Mouse (Mus musculus): ENCODE measurements around the gene Triap1.
"Not testable (repeated sequence)": the region's sequence is repeated elsewhere in the genome, so short reads cannot be mapped to it uniquely, and the experiment has no call there.

Gene Triap1

DNA sequence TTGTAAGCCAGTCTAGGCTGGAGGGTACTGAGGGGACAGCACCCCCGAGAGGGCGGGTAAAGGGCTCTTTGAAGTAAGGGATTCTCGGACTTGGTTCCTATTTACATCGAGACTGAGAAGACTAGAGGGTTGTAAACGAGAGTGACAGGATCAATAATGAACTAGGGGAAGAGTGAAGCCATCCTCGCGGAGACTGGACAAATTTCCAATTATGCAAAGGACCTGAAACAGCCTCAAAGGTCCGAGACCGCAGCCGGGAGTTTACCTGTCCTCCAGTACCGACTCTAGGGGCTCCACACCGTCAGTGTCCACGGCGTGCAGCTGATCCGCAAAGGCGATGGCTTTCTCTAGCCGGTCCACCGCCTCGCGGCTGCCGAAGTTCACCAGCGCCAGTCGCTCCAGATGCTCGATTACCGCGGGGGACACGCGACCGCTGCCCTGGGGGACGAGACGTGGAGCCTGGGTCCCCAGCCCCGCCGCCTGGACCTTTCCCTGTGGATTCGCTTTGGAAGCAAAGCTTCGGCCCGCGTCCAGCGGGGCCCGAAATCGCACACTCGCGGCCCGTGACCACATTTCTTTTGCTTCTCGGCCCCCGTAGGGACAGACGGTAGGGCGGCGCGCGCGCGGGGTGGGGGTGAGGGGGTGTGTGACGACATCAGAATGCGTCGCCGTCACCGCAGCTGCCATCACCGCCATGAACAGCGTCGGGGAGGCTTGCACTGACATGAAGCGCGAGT is at the start of gene Triap1, which contains the start of gene Gatc:
Triap1 (plus strand) TSS at position 649 of the 737 bp plus-strand sequence.
Gatc (minus strand) TSS at position 602 of the 737 bp plus-strand sequence.
- peak; percentile 82 to 84 for DNase-seq

DNA sequence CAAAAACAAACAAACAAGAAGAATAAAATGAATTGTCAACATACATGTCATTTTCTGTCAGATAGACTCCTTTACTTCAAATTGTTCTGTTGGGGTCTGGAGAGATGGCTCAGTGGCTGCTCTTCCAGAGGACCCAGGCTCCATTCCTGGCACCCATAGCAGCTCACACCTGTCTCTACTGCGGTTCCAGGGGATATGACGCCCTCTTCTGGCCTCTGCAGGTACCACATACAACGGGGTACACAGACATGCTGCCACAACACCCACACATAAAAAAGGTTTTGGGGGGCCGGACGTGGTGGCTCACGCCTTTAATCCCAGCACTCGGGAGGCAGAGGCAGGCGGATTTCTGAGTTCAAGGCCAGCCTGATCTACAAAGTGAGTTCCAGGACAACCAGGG is 46.9 kb upstream of the Triap1 start:
- peak in 1 of 2 experiments; percentile 22 for DNase-seq

DNA sequence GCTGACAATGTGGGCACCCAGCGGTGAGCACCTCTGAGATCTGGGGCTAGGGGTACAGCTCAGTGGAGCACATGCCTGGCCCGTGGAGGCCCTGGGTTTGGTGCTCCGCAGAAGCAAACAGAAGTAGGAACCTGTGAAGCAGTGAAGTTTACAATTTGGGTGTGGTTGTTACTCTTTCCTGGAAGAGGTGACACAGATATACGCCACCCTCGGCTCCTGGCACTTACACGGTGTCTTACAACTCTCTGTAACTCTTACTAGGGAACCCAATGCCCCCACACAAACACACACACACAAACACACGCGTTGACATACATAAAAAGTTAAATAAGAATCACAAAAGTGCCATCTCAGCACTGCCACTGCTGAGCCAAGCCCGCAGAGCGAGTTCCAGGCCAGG is 44.7 kb upstream of the Triap1 start:
- no peak for DNase-seq

DNA sequence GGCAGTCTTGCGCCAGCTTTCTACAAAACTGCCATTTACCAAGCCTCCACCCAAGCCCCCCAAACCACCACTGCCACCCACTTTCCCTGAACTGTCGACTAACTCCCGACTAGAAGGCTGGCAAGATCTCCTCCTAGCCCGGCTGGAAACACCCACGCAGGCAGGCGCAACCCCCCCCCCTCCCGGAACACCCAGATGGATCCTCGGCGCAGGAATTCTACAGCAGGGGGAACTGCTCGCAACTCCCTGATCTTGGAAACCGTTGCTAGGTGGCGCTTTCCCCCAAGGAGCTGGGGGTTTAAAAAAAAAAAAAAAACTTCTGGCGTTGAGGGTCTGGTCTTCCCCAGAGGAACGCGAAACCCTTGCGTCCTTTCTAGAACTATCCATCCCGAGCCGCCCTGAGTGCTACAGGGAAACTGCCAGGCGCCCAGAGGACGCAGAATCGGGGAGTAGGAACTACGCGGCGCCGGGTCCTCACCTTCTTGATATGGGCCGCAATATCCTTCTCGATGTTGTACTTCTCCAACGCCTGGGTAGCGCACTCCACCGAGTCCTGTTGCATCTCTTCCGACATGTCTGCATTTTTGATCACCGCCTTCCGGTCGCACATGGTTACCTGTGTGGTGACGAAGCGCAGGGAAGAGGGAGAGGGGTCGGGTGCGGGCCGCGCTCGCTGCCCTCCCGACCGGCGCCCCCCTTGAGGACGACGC is 40.8 kb upstream of the Triap1 start:
- no peak for DNase-seq

DNA sequence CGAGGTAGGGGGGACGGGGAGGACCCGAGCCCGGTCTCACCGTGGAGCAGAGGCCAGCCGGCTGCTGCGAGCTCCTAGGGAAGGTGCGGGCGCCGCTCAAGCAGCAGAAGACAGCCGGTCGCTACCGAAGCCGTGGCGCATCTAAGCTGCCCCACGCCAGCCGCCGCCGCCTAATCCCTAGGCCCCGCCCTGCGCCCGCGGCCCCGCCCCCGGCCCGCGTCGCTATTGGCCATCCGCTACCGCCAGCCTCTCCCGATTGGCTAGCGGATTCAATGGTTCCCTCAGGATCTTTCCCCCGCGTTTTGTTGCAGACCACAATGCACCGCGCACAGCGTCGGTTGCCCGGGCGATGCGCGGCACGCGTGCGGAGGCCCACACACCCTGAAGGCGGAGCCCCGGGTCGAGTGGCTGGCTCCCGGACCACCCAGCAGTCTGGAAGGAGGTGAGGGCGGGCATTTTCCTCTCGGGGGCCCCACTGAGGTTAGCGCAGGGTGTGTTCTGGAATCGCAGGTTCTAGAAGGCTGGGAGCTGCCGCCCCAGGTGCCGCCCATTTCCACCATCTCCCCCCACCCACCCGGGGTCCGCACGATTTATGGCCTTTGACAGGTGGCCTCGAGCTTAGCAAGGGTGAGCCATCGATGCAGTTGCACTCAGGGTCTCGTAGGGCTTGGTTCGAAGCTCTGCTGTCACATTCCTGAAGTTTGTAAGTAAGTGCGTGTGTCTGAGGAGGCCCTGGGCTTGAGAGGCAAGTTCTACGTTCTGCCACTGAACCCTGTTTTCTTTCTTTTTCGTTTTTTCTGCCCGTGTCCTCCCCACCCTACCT is 40.0 kb upstream of the Triap1 start, which contains the start of gene Dynll1:
Dynll1 (minus strand) TSS at position 208 of the 823 bp plus-strand sequence.
- DNase-seq: peak; percentile 99 to 100

DNA sequence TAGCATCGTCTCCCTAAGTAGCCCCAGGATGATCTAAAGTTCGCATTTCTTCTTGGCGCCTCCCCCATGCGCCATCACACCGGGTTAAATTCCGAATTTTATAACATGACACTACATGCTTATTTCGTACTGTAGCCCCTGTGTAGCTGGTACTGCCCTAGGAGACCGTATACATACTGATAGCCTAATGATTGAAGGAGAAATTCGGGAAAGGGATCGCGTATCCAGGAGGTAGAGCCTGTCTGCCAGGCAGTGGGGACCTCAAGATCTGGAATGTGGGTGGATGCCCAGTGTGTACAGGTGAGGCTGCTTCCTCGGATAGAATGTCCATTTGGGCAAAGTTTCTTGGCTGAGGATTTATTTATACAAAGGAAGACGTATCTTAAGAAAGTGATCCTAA is 39.4 kb upstream of the Triap1 start:
- DNase-seq: peak in 1 of 2 experiments; percentile 16

DNA sequence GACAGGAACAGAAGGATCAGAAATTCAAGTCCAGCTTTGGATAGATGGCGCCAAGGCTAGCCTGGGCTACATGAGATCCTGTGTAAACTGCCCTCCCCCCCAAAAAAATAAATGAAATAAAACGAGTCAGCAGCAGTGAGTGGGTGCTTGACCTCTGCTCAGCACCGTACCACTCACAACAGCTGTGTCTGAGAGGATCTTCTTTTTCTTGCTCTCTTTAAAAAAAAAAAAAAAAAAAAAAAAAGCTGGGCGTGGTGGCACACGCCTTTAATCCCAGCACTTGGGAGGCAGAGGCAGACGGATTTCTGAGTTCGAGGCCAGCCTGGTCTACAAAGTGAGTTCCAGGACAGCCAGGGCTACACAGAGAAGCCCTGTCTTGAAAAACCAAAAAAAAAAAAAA is 38.8 kb upstream of the Triap1 start:
- not testable (repeated sequence) for DNase-seq

DNA sequence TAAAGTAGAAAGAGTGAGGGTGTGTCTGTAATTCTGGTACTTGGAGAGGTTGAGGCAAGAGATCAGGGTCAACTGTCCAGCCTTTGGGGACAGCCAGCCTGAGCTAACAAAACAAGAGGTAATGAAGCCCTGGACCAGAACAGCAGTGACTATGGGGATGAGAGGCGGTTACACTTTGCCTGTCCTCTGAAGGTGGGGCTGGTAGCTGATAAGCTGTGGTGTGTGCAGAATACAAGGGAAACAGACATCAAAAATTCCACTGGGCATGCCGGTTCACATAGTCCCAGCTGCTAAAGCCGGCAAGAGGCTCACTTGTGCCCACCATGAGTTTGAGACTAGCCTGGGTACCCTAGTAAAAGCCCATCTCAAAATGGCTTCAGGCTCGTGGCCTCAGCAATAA is 28.7 kb upstream of the Triap1 start:
- no peak for DNase-seq

DNA sequence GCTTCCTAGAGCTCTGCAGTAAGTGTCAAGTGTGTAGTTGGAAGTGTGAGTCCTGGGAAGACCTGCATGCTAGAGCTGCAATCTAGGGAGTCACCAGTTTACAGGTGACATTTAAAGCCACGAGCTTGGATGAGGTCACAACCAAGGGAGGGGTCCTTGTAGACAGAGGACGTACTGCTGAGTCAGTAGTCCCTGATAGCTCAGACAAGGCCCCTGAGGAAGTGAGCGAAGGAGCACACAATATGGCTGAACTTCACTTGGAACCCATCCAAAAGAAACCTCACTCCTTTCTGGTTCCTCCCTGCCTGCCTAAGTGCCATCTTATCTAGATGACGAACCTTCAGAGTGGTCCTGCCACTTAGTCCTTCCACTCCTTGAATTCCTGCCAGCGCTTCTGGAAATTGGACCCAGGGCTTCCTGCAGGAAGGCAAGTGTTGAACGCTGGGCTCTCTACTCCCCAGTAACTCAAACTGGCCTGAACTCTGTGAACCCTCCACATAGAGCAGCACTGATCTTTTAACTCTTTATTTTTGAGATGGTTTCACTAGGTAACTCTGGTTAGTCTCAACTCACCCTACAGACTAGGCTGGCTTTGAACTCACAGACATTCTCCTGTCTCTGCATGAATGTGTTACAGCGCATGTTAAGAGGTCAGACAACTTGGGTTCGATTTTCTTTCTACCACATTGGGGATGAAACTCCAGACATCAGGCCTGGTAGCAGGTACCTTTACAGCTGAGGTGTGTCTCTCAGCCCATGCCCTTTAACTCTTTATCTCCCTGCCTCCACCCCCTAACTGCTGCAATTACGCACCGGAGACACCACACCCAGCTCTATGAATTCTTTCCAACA is 28.0 kb upstream of the Triap1 start:
- no peak for DNase-seq

DNA sequence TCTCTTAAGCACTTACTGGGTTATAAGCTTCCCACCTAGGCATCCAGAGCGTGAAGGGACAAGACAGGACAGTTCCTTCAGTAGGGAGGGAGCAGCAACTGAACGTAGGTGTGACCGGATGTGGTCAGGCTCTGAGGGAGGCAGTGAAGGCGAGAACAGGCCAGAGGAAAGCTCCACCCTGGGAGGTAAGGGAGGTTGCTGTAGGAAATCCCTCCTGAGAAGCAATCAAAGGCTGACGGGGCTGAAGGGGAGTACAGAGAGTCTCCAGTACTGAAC is 27.4 kb upstream of the Triap1 start:
- DNase-seq: no peak

DNA sequence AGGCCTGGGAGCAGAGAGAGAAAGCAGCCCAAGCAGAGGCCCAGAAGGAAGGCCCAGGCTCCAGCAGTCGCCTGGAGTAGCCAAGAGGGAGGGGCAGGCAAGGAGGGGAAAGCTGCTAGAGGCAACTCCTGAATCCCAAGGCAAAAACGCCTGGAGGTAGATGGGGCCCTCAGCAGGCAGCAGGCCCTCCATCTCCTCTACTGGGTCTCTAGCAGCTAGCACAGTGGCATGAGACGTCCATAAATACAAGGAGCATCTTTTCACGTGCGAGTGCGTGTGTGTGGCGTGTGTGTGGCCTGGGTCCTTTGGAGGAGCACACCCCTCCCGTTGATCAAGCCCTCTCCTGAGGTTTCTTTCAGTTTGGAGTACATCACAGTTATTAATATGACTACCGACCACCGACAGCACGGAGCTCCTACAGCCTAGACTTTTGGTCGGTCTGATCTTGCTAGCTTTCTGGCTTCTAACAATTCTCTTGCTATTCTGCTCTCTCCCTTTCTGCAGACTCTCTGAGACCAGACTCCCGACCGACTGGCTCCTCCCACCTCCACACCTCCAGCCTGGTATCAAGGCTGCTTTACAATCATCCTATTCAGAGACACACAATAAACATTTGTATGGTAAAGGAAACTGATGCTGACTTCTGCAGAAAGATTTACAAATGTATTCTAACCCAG is 23.9 kb upstream of the Triap1 start:
- DNase-seq: no peak

DNA sequence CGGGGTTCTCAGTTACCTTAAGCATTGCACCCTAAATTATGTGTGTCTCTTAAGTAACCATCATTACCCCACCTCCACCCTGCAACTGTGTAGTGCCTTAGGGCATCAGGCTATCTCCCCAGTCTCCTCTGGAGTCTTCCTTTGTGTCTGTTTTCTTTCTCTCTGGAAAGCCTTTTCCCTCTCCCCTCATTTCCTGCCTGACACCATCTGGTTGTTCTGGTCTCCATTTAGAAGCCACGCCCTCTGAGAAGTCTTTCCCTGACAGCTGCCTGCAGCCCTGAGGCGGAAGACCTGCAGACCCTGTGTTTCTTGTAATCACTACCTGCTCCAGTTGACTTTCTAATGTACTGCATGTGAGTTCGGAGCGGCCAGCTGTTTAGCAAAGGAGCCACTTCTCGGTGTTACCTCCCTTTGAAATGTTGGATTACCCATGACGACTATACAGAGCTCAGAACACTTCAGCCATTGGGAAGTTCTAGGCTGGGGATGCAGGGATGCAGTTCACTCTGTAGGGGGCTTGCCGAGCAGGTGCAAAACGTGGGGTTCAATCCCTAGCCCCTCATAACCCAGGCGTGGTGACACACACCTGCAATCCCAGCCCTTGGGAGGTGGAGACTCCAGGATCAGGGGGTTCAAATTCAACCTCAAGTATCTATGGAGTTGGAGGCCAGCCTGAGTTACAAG is 23.2 kb upstream of the Triap1 start:
- peak; percentile 54 to 67 for DNase-seq

DNA sequence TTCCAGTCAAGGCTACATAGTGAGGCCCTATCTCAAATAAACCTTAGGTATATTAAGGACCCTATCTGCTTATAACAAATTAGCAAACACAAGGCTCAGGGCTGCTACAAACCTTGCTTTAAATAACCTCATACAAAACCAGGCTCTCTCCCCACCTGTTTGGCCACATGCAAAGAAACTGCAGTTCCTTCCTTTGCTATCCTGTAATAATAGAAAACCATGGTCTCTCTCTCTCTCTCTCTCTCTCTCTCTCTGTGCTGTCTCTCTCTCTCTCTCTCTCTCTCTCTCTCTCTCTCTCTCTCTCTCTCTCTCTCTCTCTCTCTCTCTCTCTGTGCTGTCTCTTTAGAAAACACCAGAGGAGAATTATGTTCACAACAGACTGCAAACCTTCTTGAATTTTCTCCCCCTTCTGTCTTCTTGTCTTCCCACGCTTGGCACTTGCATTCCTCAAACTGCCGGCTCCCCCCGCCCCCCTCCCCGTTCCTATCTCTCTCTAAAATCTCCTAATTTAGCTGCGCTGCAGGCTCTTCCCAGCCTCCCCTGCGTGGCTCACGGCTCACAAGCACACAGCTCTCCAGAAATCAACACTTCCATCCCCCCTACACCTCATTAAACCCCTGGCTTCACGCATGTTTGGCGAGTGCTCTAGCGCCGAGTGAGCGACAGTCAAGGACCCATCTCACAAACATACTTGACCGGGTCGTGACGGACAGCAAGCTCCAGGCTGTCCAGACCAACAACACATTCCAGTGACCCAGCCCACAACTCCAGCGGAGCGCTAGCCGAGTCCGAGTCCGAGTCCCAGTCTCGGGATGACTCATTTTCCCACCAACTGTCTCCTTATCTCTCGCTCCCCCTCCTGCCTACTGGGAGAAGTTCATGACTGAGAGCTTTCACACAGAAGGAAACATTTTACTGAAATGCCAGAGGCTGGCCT is 21.8 kb upstream of the Triap1 start:
- DNase-seq: peak; percentile 40 to 49

DNA sequence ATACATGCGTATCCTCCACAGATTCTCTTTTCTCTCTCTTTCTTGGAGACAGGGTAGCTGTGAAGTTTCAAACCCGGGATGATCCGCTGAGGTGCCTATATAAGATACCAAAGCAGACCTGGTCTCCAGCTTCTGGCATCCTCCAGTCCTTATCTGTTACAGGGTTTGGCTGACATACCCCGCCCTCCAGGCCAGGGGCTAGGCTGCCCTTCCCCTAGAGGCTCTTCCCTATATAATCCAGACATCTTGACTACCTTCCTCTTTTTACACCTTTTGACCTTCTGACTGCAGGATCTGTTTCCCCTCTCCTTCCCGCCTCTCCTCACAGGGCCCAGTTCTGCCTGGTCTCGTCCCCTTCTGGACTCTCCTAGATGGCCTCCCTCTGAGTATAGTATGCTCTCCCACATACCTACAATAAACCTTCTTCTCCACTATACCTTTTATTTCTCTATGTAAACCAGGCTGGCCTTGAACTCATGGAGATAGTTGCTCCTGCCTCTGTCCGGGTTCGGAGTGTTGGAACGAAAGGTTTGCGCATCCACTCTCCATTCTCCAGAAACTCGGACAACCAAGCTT is 14.7 kb upstream of the Triap1 start:
- DNase-seq: no peak

DNA sequence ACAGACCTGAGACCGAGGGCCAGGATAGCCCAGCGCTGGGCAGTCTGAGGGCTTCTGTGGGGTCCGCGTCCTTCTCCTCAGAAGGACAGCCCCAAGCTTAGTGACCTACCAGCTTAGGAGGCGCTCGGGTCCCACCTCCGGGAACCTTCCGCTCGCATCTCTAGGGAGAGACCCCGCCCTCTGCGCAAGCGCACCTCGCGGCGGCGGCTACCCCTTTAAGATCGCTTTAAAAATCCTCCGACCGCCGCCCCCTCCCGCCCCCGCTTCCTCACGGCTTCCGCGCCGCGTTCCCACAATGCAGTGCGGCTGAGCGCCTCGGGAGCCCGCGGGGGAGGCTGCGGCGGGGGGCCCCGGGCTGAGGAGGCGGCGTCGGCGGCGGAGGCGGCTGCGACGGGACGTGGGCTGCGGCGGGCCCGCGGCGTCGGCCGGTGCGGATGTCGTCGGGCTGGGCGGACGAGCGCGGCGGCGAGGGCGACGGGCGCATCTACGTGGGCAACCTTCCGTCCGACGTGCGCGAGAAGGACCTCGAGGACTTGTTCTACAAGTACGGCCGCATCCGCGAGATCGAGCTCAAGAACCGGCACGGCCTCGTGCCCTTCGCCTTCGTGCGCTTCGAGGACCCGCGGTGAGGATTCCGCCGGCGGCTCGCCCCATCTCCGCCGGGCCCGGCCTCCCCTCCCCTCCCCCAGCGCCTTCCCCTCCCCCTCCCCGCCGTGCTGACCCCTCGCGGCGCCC is 14.0 kb upstream of the Triap1 start, which contains the start of gene Srsf9:
Srsf9 (plus strand) TSS at position 303 of the 735 bp plus-strand sequence.
- peak; percentile 97 to 98 for DNase-seq

DNA sequence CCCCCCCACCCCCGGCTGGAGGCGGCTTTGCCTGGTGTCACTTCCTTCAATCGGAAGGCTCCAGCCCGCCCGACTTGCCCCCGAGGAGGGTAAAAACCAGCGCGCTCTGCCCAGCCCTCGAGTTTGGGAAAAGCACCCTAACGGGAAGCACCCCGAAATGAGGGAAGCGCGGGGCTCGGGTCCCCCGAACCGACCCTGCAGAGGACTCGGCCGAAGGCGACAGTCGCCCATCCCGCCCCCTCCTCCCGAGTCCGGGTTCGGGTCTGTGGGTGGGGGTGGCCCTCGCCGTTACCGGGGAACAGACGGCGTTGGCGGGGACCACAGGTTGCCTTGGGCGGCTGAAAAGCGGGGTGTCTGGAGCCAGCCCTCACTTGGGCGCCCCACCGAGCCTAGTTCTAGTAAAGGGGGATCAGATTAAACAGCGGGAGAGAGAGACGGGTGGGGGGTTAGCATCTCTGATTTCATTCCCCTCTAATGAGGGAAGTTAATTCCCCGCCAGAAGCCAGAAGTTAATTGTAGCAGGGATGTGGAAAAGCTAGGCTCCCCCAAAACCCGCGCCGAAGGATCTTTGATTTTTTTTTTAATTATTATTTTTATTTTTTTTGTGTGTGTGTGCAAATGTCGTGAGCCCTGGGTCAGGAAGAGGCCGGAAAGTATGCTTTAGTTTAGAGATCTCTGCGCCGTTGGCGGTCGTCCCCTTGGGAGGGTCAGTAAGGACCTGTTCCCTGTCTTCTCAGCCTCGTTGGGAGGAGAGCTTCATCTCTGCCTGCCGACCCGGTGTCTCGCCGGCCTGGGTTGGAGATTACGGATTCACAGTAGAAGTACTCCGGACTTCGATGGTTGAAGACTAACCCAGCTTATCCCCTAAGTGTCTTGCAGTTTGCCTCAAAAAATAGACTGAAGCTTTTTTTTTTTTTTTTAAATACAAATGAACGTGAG is 13.1 kb upstream of the Triap1 start:
- peak; percentile 57 to 72 for DNase-seq

DNA sequence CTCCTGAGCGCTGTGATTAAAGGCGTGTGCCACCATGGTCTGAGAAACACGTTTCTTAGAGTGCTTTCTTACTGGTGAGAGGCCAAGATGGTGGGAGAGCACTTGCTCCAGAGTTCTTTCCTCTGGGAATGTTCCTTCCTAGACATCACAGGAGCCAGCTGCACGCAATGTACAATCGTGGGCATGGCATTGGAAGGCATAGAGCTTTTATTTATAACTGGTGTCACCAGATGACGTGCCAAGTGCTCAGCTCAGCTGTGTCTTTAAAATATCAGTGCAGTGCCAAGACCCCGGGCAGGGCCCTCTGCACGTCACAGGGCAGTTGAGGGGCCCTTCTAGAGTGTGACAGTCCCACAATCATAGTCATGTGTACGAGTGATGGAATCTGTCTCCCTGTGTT is 10.1 kb upstream of the Triap1 start:
- no peak for DNase-seq

DNA sequence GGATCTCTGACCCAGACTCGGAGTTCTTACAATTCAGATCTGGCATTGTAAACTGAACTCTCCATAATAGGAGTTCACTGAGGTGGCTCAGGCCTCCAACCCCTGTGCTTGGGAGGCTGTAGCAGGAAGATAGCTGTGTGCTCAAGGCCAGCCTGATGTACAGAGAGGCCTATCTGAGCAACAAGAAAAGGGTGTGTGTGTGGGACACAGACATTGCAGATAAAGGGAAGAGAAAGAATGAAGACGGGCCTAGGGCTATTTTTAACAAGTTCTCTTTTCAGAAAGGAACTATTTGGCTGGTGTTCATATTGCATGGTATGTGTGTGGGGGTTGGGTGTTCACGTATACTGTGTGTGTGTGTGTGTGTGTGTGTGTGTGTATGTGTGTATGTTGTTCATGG is 7.4 kb upstream of the Triap1 start:
- no peak for DNase-seq
